Mouse (Mus musculus): ENCODE measurements around the gene Arhgef18.

The Arhgef18 gene

GRCm38 (mm10) chr8:3463248-3463647, 70.4 kb downstream of the Arhgef18 start:
- no peak for DNase-seq (ENCODE audit: low spot score)

GRCm38 (mm10) chr8:3464309-3464708, 71.5 kb downstream of the Arhgef18 start:
- peak; percentile 76 for DNase-seq (ENCODE audit: low spot score)

DNA sequence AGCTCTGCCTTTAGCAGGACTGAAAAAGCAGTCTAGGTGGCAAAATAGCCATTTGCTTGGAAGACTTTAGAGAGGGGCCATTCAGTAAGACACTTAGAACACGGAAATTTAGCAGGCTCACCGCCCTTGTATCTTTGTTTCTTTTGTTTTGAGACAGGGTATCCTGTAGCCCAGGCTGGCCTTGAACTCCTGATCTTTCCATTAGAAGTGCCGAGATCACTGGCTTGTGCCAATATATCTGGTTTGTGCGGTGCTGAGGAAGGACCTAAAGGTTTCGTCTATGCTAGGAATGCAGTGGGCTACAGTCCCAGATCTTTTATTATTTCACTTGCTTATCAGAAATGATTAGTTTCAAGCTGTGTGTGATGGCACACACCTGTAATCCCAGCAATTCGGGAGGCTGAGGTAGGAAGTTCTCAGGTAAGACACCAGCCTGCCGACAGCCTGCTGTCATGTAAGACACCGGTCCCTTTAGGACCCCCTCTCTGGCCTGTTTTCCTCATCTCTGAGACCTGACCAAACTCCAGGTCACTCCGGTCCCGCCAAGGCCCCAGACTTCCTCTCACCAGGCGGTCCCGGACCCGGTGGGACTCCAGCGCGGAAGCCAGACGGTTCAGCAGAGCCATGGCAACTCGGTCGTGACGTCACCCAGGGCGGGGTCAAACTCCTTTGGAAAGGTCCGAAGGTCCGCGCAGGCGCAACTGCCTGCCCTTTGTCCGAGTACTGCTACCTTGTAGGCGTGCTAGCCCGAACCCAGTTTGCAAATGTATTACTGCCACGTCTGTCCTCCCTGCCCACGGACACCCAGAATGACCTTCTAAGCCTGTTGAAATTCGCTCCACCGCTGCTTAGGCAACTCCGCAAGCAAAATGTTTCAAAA, 74.4 kb downstream of the Arhgef18 start, which contains the start of gene Pex11g:
Gene Pex11g (minus strand): TSS at position 675 of the 880 bp plus-strand sequence.
- DNase-seq (ENCODE audit: low spot score) = peak; percentile 99

DNA sequence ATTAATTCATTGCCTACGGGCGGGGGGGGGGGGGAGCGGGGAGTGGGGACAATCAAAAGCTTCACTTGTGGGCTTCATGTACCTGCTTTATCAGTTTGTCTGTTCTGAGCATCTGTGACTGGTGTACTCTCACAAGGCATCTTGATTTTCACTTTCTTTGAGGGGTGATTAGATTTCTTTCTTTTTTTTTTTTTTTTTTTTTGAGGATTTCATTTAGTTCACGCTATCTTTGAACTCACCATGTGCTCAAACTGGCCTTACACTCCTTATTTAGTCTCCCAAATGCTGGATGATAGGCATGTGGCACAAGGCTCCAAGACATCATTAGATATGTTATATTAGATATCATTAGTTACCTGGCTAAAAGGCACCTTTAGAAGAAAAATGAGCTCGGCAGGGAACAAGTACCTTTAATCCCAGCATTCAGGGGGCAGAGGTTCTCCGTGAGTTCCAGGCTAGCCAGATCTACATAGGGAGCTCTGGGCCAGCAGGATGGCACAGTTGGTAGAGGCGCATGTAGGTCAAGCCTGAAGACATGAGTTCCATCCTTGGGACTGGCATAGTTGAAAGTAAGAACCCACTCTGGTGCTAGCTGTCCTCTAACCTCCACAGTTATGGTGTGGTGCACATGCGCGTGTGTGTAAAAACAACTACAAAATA, 75.2 kb downstream of the Arhgef18 start:
- peak; percentile 32 for DNase-seq (ENCODE audit: low spot score)

DNA sequence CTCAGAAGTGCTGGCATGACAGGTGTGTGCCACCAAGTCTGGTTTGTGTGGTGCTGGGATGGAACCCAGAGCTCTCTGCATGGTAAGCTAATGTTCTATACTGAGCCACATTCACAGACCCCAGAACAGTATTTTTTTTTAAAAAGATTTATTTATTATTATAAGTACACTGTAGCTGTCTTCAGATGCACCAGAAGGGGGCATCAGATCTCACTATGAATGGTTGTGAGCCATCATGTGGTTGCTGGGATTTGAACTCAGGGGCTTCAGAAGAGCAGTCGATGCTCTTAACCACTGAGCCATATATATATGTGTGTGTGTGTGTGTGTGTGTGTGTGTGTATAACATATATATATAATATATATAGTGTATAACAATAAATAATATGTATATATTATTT, 76.0 kb downstream of the Arhgef18 start:
- no peak for DNase-seq (ENCODE audit: low spot score)

DNA sequence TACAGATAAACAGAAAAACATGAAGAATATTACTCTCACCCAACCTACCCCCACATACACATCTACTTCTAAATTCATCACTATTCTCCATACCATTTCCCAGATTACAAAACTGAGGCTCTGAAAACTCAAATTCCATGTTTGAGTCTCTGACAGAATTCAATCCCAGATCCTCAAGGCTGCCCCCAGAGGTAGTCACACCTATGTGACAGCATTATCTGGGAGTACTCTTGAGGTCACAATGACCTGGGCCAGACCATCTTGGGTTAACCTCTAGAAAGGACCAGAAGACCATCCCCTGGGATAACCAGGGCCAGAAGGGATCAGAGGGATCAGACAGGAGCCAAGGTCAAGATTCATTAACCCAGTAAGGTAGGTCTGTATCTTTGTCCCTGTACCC, 77.8 kb downstream of the Arhgef18 start, which contains the start of gene Tex45:
Gene Tex45 (plus strand): TSS at position 301 of the 400 bp plus-strand sequence.
- DNase-seq (ENCODE audit: low spot score) = no peak

DNA sequence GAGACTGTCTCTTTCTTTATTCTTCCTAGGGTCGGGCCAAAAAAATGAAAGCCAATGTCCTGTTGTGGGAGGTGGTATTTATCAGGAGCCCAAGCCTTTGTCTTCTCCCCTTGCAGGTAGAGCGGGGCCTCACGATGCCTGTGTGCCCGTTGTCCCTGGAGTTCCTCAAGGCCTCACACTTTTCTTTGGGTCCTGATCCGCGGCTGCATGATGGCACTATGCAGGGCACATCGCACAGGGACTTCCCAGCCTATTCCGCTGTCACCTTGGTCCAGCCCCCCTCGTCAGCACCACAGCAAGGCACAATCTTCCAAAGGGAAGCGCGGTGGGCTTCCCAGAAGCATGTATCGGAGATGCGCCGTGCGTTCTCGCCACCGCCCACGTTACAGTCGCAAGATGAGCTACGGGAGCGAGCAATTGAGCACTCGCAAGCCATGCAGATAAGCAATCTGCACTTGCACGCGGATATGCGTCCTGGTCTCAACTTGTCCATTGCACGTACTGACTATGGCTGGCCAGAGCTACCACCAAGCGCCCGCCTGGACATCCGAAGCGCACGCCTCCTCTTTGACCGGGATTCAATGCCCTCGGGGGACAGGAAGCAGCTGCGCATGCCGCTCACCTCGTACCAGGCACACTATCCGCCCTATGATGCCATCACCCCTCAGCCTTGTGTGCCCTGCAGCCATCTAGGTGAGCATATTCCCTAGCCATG, 83.1 kb downstream of the Arhgef18 start:
- DNase-seq (ENCODE audit: low spot score) = peak; percentile 44

GRCm38 (mm10) chr8:3480221-3480785, 87.5 kb downstream of the Arhgef18 start:
- no peak for DNase-seq (ENCODE audit: low spot score)

- no peak for DNase-seq (ENCODE audit: low spot score)
These were observed 88.8 kb downstream of the Arhgef18 start for GRCm38 (mm10) chr8:3481605-3482004.

DNA sequence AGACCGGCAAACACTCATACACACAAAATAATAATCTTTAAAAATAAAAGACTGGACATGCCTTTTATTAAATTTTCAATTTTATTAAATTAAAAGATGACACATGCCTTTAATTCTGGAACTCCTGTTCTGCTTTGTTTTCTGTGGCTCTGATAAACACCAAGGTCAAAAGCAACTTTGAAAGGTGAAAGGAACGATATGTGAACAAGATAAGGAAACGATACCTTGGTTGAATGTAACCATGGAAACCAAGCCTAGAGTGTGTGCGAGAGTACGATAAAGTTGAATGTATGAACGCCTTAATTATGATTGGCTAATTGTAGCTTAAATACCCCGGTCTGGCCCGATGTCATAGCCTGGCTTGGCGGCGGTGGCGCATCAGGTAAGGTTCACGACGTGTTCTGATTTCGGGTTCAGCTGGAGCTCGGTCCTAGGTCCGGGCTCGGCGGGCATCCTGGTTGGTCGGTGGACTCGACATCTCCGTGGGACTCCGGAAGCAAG, 89.5 kb downstream of the Arhgef18 start:
- DNase-seq (ENCODE audit: low spot score) = no peak

GRCm38 (mm10) chr8:3483546-3483945, 90.7 kb downstream of the Arhgef18 start:
- DNase-seq (ENCODE audit: low spot score) = no peak

GRCm38 (mm10) chr8:3485192-3485591, 92.4 kb downstream of the Arhgef18 start:
- no peak for DNase-seq (ENCODE audit: low spot score)

GRCm38 (mm10) chr8:3492901-3493844, 100.4 kb downstream of the Arhgef18 start, which contains the start of gene Zfp358:
Gene Zfp358, plus strand, starts transcription at chr8:3493138.
- peak; percentile 85 for DNase-seq (ENCODE audit: low spot score)

DNA sequence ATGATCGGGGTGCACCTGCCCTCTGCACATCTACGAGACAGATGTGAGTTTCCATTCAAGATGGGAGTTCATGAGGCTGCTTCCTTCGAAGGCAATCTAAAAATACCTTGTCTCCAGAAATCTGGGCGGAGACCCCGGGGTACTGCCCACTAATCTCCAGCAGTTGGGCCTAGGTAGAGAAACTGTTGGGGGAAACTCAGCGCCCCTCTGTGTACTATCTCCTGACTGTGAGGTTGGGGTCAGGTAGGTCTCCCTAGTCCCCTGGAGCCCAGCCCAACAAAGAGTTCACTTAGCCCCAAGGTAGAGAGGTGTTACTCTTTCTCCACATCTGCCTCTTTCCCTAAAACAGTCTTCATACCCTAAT, 101.0 kb downstream of the Arhgef18 start:
- peak; percentile 44 for DNase-seq (ENCODE audit: low spot score)

- DNase-seq (ENCODE audit: low spot score) = no peak
These were observed 103.0 kb downstream of the Arhgef18 start for GRCm38 (mm10) chr8:3495578-3496427.

- DNase-seq (ENCODE audit: low spot score) = no peak
These were observed 103.6 kb downstream of the Arhgef18 start for GRCm38 (mm10) chr8:3496428-3496748.

GRCm38 (mm10) chr8:3498583-3498982, 105.8 kb downstream of the Arhgef18 start:
- DNase-seq (ENCODE audit: low spot score) = no peak

- DNase-seq (ENCODE audit: low spot score) = no peak
These were observed 106.9 kb downstream of the Arhgef18 start for GRCm38 (mm10) chr8:3499751-3500150.

DNA sequence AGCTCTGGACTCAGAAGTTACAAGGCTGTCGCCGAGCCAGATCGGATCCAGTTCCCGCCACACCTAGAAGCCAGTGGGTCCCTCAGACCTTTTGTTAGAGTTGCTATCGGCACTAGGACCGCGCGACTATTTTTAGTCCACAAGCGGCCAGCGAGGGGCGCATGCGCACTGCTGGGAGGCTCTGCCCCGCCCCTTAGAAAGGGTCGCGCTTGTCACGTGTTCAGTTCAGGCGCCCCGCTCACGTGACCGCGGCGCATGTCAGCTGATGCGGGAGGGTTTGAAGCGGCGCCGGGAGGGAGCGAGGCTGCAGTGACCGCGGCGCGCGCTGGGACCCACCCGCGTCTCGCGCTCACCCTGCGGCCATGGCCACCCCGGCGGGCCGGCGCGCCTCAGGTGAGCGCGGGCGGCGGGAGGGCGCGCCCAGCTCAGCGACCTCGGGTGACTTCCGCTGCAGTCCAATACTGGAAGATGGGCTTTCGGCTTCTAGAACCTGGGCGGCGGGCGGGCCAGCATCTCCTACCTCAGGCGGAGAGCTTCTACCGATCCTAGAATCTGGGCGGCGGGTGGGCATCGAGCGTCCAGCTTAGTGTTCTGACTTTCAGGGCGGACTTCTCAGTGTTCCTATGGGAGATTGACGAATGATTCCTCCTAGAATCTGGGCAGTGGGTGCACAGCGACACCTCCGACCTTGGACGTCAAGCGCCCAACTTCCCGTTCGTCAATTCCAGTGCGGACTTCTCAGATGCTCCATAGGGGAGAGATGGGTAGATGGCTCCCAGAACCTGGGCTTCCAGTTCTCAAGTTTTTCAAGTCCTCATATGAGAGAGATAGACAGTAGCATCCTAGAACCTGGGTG, 107.7 kb downstream of the Arhgef18 start, which contains the start of gene Mcoln1:
Gene Mcoln1 (plus strand): TSS at position 223 of the 856 bp plus-strand sequence.
- DNase-seq (ENCODE audit: low spot score) = peak; percentile 99

Measured in embryo, embryonic 10.5 days (tissue).